Mouse (Mus musculus): Measurements from ENCODE around the gene Mindy3.

Gene Mindy3

GRCm38 (mm10) chr2:12371401-12371800 lies 47.9 kb downstream of the Mindy3 start:
- no peak for DNase-seq (ENCODE audit: extremely low spot score, low spot score)

- no peak for DNase-seq (ENCODE audit: extremely low spot score, low spot score)
These were observed 50.8 kb downstream of the Mindy3 start for GRCm38 (mm10) chr2:12368451-12368850.

GRCm38 (mm10) chr2:12368016-12368415 lies 51.3 kb downstream of the Mindy3 start:
- no peak for DNase-seq (ENCODE audit: extremely low spot score, low spot score)

GRCm38 (mm10) chr2:12361310-12361709 lies 58.0 kb downstream of the Mindy3 start:
- no peak for DNase-seq (ENCODE audit: extremely low spot score, low spot score)

GRCm38 (mm10) chr2:12354837-12355236 lies 64.4 kb downstream of the Mindy3 start:
- no peak for DNase-seq (ENCODE audit: extremely low spot score, low spot score)

GRCm38 (mm10) chr2:12348914-12349313 lies 70.4 kb downstream of the Mindy3 start:
- DNase-seq (ENCODE audit: extremely low spot score, low spot score) = no peak

GRCm38 (mm10) chr2:12331962-12332361 lies 87.3 kb downstream of the Mindy3 start:
- no peak for DNase-seq (ENCODE audit: extremely low spot score, low spot score)

- no peak for DNase-seq (ENCODE audit: extremely low spot score, low spot score)
These were observed 89.7 kb downstream of the Mindy3 start for GRCm38 (mm10) chr2:12329620-12330019.

GRCm38 (mm10) chr2:12329068-12329407 lies 90.2 kb downstream of the Mindy3 start:
- peak; percentile 17 for DNase-seq (ENCODE audit: extremely low spot score, low spot score)

GRCm38 (mm10) chr2:12328355-12329067 lies 90.8 kb downstream of the Mindy3 start:
- no peak for DNase-seq (ENCODE audit: extremely low spot score, low spot score)

GRCm38 (mm10) chr2:12327691-12328354 lies 91.4 kb downstream of the Mindy3 start:
- peak; percentile 29 for DNase-seq (ENCODE audit: extremely low spot score, low spot score)

- peak; percentile 41 for DNase-seq (ENCODE audit: extremely low spot score, low spot score)
These were observed 92.1 kb downstream of the Mindy3 start for GRCm38 (mm10) chr2:12327216-12327615.

GRCm38 (mm10) chr2:12325868-12326267 lies 93.4 kb downstream of the Mindy3 start:
- DNase-seq (ENCODE audit: extremely low spot score, low spot score) = no peak

- no peak for DNase-seq (ENCODE audit: extremely low spot score, low spot score)
These were observed 93.9 kb downstream of the Mindy3 start for GRCm38 (mm10) chr2:12325417-12325816.

GRCm38 (mm10) chr2:12320914-12321313 lies 98.4 kb downstream of the Mindy3 start:
- DNase-seq (ENCODE audit: extremely low spot score, low spot score) = no peak

- no peak for DNase-seq (ENCODE audit: extremely low spot score, low spot score)
These were observed 100.6 kb downstream of the Mindy3 start for GRCm38 (mm10) chr2:12318715-12319114.

- DNase-seq (ENCODE audit: extremely low spot score, low spot score) = no peak
These were observed 101.2 kb downstream of the Mindy3 start for GRCm38 (mm10) chr2:12318036-12318435.

GRCm38 (mm10) chr2:12317343-12317742 lies 101.9 kb downstream of the Mindy3 start:
- no peak for DNase-seq (ENCODE audit: extremely low spot score, low spot score)

GRCm38 (mm10) chr2:12316361-12316760 lies 102.9 kb downstream of the Mindy3 start:
- no peak for DNase-seq (ENCODE audit: extremely low spot score, low spot score)

GRCm38 (mm10) chr2:12314028-12314427 lies 105.2 kb downstream of the Mindy3 start:
- no peak for DNase-seq (ENCODE audit: extremely low spot score, low spot score)

- DNase-seq (ENCODE audit: extremely low spot score, low spot score) = no peak
These were observed 110.8 kb downstream of the Mindy3 start for GRCm38 (mm10) chr2:12308466-12308865.

- no peak for DNase-seq (ENCODE audit: extremely low spot score, low spot score)
These were observed 112.0 kb downstream of the Mindy3 start for GRCm38 (mm10) chr2:12307311-12307710.

- DNase-seq (ENCODE audit: extremely low spot score, low spot score) = no peak
These were observed 114.1 kb downstream of the Mindy3 start for GRCm38 (mm10) chr2:12305064-12305650.
